Mouse (Mus musculus): ENCODE measurements at regions not wholly inside any gene's neighbourhood (a gene's known extent, or its start where the extent isn't known, plus 50 kb on each side); places are given as distances from the start of the nearest gene placed in this dataset.

DNA sequence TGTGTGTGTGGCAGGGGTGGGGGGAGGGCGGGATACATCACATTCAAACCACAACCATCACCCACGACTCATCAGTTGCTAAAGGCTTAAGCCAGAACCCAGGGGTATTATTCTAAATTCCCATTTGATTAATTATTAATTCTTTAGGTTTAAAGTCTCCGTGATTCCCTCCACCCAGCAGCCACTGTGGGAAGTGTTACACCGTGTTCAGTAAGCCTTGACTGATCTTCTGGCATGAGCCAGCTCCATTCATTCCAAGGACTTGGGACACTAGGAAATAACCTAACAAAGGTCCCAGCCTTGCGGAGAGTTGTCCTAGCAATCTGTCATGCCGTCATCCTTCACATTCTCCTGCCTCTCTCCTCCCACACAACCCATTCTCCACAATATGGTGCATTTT is 256.6 kb downstream of the Rps15a start:
- DNase-seq: no peak

DNA sequence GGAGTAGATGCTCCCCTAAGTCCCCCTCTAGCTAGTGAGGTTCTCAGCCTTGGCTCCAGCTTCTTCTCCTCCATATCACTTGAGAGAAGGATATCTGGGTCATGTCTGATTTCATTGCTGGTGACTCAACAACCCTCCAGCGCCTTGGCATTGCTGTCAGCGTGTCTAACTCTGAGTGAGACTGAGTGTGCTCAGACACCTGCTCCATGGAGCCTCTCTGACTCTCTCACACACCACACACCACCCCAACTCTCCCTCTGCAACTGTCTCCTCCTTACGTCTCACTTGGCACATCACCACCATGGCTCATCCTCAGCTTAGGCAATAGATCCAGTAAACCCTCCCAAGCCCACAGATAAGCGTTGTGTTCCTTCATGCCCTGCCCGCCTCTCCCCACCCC is 260.0 kb downstream of the Rps15a start:
- no peak for DNase-seq

DNA sequence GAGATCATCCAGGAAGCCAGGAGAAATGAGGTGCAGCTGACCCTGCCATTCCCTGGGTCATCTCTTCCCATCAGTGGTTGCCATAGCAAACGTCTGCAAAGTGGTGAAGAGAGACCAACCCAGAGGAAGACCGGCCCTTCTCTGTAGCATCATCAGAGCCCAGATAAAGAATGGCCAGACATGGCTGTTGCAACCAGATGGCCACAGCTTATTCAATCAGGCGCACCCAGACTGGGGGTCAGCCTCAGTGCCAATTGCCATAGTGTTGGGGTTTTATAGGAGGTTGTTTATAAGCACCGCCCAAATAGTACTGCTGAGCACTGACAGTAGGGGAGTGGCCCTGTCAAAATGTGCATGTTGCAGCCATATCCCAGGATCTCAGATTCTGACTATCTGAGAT is 262.3 kb downstream of the Rps15a start:
- DNase-seq: no peak

DNA sequence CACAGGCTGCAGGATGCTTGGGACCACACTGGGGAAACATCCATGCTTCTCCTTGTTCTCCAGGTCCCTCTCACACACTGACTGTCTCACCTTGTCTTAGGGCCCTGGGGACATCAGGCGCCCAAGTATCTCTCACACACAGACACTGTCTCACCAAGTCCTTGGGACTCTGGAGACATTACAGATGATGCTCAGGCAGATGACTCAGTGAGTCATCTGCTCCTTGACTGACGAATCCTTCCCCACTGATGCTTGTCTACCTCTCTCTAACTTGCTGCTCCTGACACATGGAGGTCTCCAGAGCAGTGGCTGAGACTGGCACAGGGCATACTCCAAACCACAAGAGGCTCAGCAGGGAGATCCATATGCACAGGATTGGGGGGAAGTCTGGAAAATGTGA is 263.1 kb downstream of the Rps15a start:
- DNase-seq: no peak

DNA sequence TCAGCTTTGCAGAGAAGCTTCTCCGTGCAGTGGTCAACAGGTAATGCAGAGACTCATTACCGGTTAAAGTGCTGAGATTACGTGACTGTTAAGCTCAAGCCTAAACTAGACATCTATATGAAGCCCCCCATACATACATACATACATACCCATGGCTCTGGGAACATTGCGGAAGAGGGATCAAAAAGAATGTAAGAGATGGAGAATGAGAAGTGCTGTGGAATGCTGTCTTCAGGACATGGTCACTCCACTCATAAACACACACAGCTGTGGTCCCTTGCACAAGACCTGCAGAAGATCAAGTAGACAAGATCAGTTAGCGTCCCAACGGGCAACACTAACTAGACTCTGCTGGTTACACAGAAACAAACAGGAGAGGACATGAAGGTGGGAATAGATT is 265.2 kb downstream of the Rps15a start:
- no peak for DNase-seq

DNA sequence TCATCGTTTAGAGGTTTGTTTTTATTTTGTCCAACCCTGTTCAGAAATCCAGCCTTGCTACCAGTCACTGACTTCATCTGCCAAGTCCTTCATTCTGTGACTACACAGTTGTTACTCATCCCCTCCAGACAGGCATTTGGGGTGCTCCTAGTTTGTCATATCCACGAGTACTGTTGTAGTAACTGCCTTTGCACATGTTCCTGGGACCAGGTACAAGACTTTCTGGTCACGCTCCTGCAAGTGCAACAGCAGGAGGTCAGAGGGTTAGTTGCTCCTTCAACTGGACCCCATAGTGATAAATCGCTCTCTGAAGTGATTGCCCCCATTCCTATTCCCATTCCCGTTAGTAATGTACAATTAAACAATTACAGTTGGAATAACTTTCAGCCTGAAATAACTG is 269.9 kb downstream of the Rps15a start:
- no peak for DNase-seq

DNA sequence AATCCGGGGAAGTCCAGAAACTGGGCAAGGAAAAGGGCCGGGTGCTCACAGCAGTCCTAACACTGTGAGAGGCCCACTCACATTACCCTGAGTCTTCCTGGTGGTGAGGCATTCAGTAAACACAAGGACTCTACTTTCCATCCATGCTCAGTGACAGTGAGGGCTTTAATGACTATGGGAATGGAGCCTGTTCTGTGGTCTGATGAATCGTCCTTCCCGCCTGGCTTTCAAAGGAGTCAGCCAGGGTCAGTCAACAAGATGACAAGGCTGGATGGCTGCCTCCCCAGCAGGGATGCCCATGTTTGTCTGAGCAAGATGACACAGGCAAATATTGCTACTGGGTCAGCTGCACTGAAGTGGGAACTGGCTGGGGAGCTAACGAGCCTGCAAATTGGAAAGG is 273.2 kb downstream of the Rps15a start:
- DNase-seq: no peak

DNA sequence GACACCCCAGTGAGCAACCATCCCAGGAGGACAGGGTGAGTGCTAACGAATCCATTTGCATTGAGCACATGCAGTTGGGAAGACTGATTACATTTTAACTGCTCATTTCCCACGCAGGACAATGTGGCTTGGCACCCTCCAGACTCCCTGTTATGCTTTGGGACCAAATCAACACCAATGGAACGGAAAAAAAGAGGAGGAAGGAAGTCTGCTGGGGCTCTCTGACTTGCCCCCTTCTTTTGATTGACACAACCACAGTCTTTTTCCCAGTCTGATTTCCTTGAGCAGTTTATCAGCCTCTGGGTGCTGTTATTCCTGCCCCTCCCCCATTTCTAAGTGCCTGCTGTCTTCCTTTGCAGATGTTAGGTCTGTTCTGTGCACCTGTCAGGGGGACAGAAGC is 321.0 kb downstream of the Rps15a start:
- no peak for DNase-seq

DNA sequence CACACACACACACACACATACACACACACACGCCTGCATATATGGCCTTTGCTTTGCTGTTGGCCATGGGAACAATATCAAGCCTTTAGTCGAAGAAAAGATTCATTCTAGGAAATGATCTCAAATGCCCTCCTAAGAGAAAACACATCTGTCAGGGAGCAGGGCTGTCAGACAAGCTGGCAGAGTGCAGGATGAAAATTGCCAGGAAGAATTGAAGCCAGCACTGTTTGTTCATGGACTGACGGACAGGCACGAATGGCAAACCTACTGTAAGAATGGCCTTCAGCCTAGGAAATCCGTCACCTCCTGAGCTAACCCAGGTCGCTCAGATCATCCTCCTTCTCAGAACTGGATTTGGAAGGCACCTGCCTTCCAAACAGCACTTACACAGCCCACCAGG is 322.0 kb downstream of the Rps15a start:
- no peak for DNase-seq

DNA sequence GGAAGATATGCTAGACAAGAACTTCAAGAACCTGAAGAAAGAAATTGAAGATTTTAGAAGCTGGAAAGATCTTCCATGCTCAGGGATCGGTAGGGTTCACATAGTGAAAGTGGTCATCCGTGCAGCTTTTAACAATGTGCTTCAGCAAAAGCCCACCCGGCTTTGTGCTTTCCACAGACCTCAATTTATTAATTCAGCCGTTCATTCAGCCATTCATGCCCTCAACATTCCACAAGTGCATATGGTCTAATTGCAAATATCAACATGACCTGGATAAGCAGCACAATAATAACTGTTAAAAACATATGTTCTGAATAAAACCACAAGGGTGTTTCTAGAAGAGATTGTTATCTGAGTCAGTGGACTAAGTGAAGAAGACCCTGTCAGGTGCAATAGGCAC is 323.5 kb downstream of the Rps15a start:
- no peak for DNase-seq

DNA sequence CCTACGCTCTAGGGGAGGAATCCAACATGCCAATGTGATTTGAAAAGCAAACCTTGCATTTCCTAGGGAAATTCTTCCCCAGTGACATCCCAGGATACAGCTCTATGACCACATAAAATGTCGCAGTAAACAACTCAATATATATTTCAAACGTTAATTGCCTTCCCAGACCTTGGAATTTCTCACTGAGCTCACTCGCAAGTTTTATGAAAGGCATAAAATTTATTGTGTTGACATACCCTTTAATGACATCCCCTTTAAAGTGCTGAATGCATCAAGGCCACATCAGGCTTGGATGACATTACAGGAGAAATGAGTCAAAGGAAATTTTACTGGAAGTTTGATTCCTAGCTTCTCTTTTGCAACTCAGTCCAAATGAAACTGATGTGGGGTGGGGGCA is 337.0 kb downstream of the Rps15a start:
- DNase-seq: no peak

DNA sequence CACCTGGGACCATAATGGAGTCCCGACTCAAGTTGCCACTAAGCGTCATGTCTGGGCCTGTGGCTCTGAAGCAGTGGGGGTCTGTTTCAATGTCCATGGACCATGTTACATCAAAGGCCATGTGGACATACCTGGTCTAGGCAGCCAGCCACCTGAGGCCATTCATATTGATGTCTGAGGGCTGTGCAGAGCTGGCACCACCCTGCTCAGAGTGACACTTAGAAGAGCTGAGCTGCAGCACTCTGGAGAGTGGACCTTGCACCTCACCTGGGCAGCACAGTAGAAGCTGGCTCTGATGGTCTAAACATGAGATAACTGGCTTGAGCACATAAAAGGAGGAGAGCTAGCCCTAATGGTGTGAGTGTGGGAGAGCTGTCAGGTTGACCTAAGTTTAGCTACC is 338.1 kb downstream of the Rps15a start:
- DNase-seq: no peak

DNA sequence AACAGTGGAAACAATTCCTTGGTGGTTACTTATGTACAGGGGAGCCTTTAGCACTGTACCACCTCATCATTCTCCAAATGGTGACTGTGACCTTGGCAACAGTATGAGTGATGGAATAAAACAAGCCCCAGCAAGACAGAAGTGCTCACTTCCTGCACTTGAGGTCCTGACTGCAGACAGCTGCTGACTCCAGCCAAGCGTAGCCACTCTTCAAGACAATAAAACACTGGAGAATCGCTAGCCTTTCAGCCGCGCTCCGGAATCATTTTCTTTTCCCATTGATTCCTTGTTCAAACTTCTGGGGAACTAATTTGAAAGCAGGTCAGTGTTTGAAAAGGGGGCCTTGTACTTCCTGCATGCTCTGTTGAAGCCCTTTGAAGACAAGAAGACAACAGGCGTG is 344.2 kb downstream of the Rps15a start:
- DNase-seq: no peak

DNA sequence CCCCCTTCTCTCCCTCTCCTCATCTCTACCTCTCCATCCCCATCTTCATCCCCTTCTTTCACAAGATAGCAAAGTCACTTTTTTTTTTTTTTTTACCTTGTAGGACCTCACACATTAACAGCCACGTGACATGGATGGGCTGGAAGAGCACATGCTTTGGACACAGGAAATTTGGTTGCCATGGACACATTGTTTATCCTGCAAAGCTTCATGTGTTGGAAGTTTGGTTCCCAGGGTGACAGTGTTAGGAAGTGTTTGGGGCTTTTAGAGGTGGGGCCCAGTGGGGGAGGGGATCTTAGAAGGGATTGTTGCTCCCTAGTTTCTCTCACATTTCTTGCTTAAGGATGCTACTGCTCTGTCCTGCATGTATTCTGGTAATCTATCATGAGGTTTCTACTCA is 356.5 kb downstream of the Rps15a start:
- no peak for DNase-seq

DNA sequence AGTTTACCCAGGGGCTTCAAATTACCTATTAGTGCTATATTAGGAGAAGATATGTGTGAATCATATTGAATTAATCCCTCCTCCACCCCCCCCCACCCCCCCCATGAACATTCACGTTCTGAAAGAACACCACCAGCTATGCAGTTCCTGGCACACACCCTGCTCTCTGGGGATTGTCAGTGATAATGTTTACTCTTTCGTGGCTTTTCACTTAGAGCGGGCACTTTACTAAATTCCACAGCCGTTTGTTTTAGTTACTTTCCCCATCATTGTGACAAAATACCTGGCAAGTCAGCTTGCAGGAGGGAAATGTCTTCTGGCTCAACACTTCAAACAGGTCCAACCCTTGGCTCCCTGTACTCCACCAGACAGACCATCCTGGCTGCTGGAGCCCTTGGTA is 359.0 kb downstream of the Rps15a start:
- no peak for DNase-seq

DNA sequence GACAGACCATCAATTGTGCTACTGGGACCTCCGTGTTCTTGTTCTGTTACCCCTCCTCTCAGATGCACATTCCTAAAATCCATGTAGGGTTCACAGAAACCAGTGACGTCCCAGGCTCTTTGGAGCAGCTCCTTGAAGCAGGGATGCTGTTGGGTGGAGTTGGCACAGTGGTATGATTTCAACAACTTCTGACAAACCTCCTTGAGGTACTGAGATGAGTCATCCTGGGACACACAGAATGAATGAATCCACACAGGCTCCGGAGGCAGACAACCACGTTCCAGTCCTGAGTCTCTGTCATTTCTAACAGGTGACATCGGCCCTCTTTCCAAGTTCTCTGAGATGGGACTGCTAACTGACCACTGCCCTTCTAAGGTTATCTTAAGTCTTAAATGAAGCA is 360.2 kb downstream of the Rps15a start:
- no peak for DNase-seq

DNA sequence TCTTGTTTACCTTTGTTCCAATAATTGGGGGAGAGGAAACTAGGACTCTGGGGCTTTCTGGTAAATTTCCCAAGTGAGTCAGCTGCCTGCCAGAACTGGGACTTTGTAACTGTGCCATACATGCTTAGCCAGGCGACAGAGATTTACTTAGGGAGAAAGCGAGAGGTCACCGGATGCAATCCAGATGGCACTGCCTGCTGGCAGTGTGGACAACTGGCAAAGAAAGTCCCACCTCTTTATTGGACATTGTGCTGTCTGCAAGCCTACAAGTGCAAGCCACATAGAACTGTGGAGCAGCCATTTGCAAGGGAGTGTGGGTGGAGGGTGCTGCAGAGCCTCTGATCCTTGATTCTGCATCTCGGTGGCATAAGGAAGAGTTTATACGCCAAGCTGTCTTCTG is 362.7 kb downstream of the Rps15a start:
- no peak for DNase-seq

DNA sequence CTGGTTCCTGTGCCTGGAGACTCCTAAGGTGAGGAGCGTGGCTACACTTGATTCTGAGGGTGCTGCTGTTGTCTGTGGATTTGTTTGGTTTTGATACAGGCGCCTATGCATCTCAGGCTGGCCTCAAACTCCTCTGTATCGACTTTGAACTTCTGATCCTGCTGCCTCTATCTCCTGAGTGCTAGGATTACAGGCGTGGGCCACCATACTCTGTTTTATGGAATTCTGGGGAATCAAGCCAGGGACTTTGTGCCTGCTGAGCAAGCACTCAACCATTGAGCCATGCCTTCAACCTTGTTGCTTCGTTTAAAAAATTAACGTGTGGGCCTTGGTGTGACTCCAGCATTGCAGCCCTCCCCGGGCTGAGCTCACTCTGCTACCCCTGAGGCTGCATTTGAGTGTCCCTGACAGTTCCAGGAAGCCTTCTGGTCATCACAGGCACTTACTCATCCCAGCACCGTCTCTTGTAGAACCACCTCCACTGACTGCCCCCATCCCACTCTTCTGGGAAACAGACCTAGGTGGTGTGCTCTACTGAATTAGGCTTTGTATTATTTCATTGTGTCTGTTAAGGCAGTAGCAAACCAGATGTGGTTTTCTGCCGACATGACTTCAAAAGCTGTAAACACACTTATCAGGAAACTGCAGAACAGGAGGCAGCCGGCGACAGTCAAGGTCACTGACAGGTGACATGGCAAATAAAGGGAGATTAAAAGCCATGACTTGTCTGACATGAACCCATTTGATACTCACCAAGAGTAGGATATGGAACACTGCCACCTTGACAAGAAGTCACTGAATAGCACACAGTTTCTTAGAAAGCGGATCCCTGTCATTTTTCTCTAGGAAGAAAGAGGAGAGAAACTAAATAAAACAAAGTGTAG is 363.4 kb downstream of the Rps15a start:
- no peak for DNase-seq

DNA sequence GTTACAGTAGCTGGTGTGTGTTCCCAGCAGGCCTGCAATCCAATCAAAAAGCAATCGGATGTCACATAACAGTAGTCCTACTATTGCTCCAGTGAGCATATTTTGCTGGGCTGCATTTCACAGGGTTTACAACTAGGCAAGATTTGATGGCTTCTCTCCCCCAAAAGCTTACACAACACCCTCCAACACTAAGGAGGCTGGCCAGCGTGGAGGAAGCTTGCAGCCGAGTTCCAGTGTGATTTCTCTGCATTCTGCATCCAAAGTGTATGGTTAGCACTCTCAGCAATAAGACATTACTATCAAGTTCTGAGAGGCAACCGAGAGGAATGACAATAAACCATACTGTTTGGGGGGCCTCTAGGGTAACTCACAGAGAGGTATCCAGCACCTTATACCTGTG is 367.2 kb downstream of the Xylt1 start:
- no peak for DNase-seq

DNA sequence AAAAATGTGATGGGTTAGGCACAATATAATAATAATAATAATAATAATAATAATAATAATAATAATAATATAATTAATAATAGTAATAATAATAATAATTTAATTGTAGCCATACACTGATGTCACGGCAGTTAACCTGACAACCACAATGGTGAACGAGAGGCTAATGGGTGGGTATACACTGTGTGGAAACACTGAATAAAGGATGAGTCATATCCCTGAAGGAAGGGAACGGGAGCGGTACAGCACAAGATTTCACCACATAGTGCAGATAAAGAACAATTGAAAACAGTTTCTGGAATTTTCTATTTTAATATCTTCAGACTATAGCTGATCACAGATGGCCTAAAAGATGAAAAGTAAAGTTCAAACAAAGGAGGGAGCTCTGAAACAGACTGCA is 365.6 kb downstream of the Xylt1 start:
- DNase-seq: no peak

DNA sequence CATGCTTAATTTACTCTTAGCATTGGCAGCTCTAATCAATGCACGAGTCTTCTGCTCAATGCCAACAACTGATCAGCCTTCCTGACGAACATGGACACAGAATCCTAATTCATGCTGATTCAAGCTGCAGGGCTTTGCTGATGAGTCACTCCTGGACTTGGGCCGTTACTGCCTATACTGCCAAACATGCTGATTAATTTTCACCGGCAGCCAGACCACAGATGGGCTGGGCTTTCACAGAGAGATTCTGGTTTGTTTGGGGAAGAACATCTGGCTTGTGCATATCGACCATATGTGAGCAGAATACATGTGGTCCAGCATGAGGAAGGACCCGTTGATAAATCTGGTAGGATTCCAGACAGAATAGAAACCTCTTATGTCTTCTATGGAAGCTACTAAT is 358.9 kb downstream of the Xylt1 start:
- no peak for DNase-seq

DNA sequence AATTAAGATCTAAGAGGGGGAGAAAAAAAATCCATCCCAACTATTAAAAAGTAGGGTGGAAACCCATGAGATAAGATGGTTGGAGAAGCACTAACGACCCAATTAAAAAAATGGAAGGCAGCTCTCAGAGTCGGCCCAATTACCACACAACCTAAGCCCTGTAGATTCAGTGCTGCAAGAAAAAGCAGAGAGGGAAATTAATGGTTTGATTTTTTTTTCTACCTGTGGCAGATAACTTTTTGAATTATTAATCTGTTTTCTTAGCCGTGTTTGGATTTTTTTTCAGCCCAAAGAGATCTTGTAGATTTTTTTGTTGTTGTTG is 354.9 kb downstream of the Xylt1 start:
- no peak for DNase-seq

DNA sequence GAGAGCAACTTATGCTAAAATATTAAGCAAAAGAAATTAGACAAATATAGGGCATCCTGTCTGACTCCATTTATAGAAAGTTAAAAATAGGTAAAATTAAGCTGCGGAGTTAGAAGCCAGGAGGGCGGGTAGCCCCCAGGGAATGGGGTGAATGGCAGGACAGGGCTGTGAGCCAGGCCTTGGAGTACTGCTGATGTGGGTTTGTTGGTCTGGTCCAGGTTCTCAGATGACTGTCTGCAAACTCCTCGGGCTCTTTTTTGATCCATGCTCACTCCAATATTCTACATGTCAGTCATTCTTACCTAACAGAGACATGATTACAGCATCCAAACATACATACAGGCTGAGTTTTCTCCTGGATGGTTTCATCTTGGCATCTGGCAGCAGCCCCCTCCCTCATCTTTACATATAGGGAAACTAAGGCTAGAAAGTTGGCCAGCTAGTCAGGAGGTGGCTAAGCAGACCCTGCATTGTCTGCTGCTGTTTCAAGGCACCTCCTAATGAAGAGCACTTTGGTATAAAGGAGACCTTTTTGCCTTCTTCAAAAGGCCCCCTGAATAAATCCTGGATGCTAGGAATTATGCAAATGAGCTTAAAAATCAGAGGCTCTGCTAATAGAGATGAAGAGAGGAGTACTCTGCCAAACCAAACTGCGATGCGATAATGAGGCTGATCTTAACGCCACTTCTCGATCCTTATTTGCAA is 354.4 kb downstream of the Xylt1 start:
- DNase-seq: no peak

DNA sequence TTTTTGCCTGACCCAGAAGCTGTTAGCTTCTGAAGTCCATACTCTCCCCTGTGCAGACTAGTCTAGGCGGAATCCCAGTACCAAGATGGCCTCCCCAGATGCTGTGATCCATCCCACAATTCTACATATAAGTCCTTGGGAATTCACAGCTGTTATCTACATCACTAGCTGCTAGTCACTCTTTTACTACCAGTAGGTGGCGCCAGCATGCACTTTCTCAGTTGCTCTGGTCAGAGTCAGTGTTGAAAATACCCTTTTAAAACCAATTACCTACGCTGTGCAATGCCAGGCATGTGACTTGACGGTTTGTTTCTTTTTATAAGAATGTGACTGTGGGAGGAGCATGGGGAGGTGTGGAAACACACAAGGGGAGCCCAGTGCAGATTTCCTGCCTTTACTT is 348.3 kb downstream of the Xylt1 start:
- DNase-seq: peak in 1 of 2 experiments; percentile 1
